Mouse (Mus musculus): ENCODE results near the gene A430005L14Rik. TPM values are rescaled to one million over a fixed set of nuclear protein-coding genes. Genes with fewer than 3 reads are reported as not detected.

Gene A430005L14Rik
- polyA plus RNA-seq (2014; fragmentation: Illumina TruSeq; extraction: RNeasy Lipid Tissue Mini Kit (QIAGEN cat#74804); ENCODE audit: low read depth, low replicate concordance) = 24.1 TPM

GRCm38 (mm10) chr4:153956569-153957405, at the start of gene A430005L14Rik:
Gene A430005L14Rik, plus strand, starts transcription at chr4:153957237.

GRCm38 (mm10) chr4:153974431-153975291, 17.6 kb downstream of the A430005L14Rik start, which contains the start of the genes Dffb and Cep104:
Gene Dffb, minus strand, starts transcription at chr4:153975126.
Gene Cep104, plus strand, starts transcription at chr4:153975194.

Other genes with a start within 250 kb of the A430005L14Rik start
- gene Dffb, start 17.9 kb downstream of the A430005L14Rik start, polyA plus RNA-seq (2014; fragmentation: Illumina TruSeq; extraction: RNeasy Lipid Tissue Mini Kit (QIAGEN cat#74804); ENCODE audit: low read depth, low replicate concordance) = 15.6 TPM
- gene Cep104, start 18.0 kb downstream of the A430005L14Rik start, polyA plus RNA-seq (2014; fragmentation: Illumina TruSeq; extraction: RNeasy Lipid Tissue Mini Kit (QIAGEN cat#74804); ENCODE audit: low read depth, low replicate concordance) = 26.9 TPM
- 26.1 TPM for gene Lrrc47, start 54.5 kb downstream of the A430005L14Rik start, polyA plus RNA-seq (2014; fragmentation: Illumina TruSeq; extraction: RNeasy Lipid Tissue Mini Kit (QIAGEN cat#74804); ENCODE audit: low read depth, low replicate concordance)
- gene Smim1, start 69.0 kb downstream of the A430005L14Rik start, polyA plus RNA-seq (2014; fragmentation: Illumina TruSeq; extraction: RNeasy Lipid Tissue Mini Kit (QIAGEN cat#74804); ENCODE audit: low read depth, low replicate concordance) = 16.1 TPM
- not detected for gene Ccdc27, start 85.4 kb downstream of the A430005L14Rik start, polyA plus RNA-seq (2014; fragmentation: Illumina TruSeq; extraction: RNeasy Lipid Tissue Mini Kit (QIAGEN cat#74804); ENCODE audit: low read depth, low replicate concordance)
- not detected for gene Trp73, start 183.0 kb downstream of the A430005L14Rik start, polyA plus RNA-seq (2014; fragmentation: Illumina TruSeq; extraction: RNeasy Lipid Tissue Mini Kit (QIAGEN cat#74804); ENCODE audit: low read depth, low replicate concordance)
- 10.1 TPM for gene Wrap73, start 185.1 kb downstream of the A430005L14Rik start, polyA plus RNA-seq (2014; fragmentation: Illumina TruSeq; extraction: RNeasy Lipid Tissue Mini Kit (QIAGEN cat#74804); ENCODE audit: low read depth, low replicate concordance)
- gene Tprgl, start 203.4 kb downstream of the A430005L14Rik start, polyA plus RNA-seq (2014; fragmentation: Illumina TruSeq; extraction: RNeasy Lipid Tissue Mini Kit (QIAGEN cat#74804); ENCODE audit: low read depth, low replicate concordance) = 144 TPM
- gene Megf6, start 213.5 kb downstream of the A430005L14Rik start, polyA plus RNA-seq (2014; fragmentation: Illumina TruSeq; extraction: RNeasy Lipid Tissue Mini Kit (QIAGEN cat#74804); ENCODE audit: low read depth, low replicate concordance) = 3.1 TPM